Mouse (Mus musculus) kidney, postnatal 0 days (tissue): ENCODE measurements around the gene Abcb11. TPM values are rescaled to one million over a fixed set of nuclear protein-coding genes. Genes with fewer than 3 reads are reported as not detected.

ENCODE experiments used
- ATAC-seq: fragments of 200-750 bp; cut with Nextera tagmentation; replicated peaks from 2 replicates; pipeline ENCODE4 v1.8.0; 2017; ENCODE audit warnings: low read depth, moderate number of reproducible peaks, moderate TSS enrichment, moderate library complexity; ENCODE audit not compliant: low FRiP score
- DNase-seq: peaks from one replicate; pipeline ENCODE4 v3.0.0-alpha.2; 2016; ENCODE audit warnings: low spot score
- H3K27ac ChIP-seq: fragments of 300-500 bp; sonication (generic); 2 replicates; pipeline ENCODE4 v1.5.1; 2014; ENCODE audit warnings: mild to moderate bottlenecking
- H3K27me3 ChIP-seq: fragments of 300-500 bp; sonication (generic); 2 replicates; pipeline ENCODE4 v1.6.1; 2014; ENCODE audit warnings: low read length, mixed read lengths; ENCODE audit not compliant: insufficient read depth
- H3K36me3 ChIP-seq: fragments of 300-500 bp; sonication (generic); 2 replicates; pipeline ENCODE4 v1.6.1; 2014; ENCODE audit warnings: low read length, mixed read lengths; ENCODE audit not compliant: insufficient read depth
- H3K4me1 ChIP-seq: fragments of 300-500 bp; sonication (generic); replicated peaks from 2 replicates; pipeline ENCODE4 v1.6.1; 2014; ENCODE audit warnings: antibody characterized with exemption, low read length, mixed read lengths; ENCODE audit not compliant: insufficient read depth
- H3K4me2 ChIP-seq: fragments of 300-500 bp; sonication (generic); 2 replicates; pipeline ENCODE4 v1.6.1; 2014; ENCODE audit warnings: mild to moderate bottlenecking, low read length, moderate library complexity, mixed read lengths
- H3K4me3 ChIP-seq: fragments of 300-500 bp; sonication (generic); replicated peaks from 2 replicates; pipeline ENCODE4 v1.5.1; 2014; ENCODE audit warnings: low read depth, low read length
- H3K9ac ChIP-seq: fragments of 300-500 bp; sonication (generic); 2 replicates; pipeline ENCODE4 v1.6.1; 2014; ENCODE audit warnings: low read depth, low read length
- H3K9me3 ChIP-seq: fragments of 300-500 bp; sonication (generic); replicated peaks from 2 replicates; pipeline ENCODE4 v1.6.1; 2016; ENCODE audit warnings: low read length, inconsistent platforms, mixed read lengths
- CTCF ChIP-seq: IDR thresholded peaks from 2 replicates; pipeline ENCODE4 v1.5.1; 2016; ENCODE audit warnings: antibody characterized with exemption, low read depth, mild to moderate bottlenecking, moderate library complexity
- WGBS: fragments of 180-500 bp; shearing (Covaris S2); extraction: QIAGEN DNeasy Blood & Tissue Kit; methylation state at CpG from one replicate; pipeline ENCODE4 v1.1.7; 2014; 5-methylcytosine and 5-hydroxymethylcytosine counted together
- polyA plus RNA-seq: library from polyadenylated mRNA; unstranded; fragments of >200 nt; fragmentation: Nextera tagmentation; extraction: Ambion mirVana; gene quantifications from 2 replicates; pipeline ENCODE4 v1.2.1, GENCODE M21; 2015

The Abcb11 gene
- polyA plus RNA-seq, 1 experiment from 2014 or later, result 0.32 TPM

- Histone ChIP-seq H3K27me3 (no peaks in the 10 kb centered on the region), H3K9me3 (no peaks in the 10 kb centered on the region), H3K4me2 (no peak overlapping the region), H3K9ac (no peak overlapping the region), H3K36me3 (no peaks in the 10 kb centered on the region), H3K4me3 (no peak overlapping the region), H3K27ac (no peak overlapping the region), H3K4me1 (no peaks in the 10 kb centered on the region)
- DNase-seq (no peak), ATAC-seq (no peak)
- WGBS, result 74% methylated on average over 5 of the region's 5 CpGs
- no peak for TF ChIP-seq CTCF
Measured at GRCm38 (mm10) chr2:69234976-69235678, 107.3 kb downstream of the Abcb11 start.

GRCm38 (mm10) chr2:69232101-69232500 is 110.3 kb downstream of the Abcb11 start:
- Histone ChIP-seq H3K4me1 (no peaks in the 10 kb centered on the region), H3K36me3 (no peaks in the 10 kb centered on the region), H3K9ac (no peak overlapping the region), H3K4me3 (no peak overlapping the region), H3K9me3 (no peaks in the 10 kb centered on the region), H3K4me2 (no peak overlapping the region), H3K27me3 (no peaks in the 10 kb centered on the region), H3K27ac (no peak overlapping the region)
- ATAC-seq (no peak), DNase-seq (no peak)
- TF ChIP-seq CTCF, result no peak

GRCm38 (mm10) chr2:69230137-69230536 is 112.3 kb downstream of the Abcb11 start:
- ATAC-seq, result no peak
- Histone ChIP-seq H3K36me3 (no peaks in the 10 kb centered on the region), H3K27me3 (no peaks in the 10 kb centered on the region), H3K4me2 (no peak overlapping the region), H3K4me3 (no peak overlapping the region), H3K27ac (no peak overlapping the region), H3K9ac (no peak overlapping the region), H3K4me1 (no peaks in the 10 kb centered on the region), H3K9me3 (no peaks in the 10 kb centered on the region)
- WGBS, result 66% methylated on average over 2 of the region's 2 CpGs
- TF ChIP-seq CTCF, result no peak
- DNase-seq, result no peak

GRCm38 (mm10) chr2:69228635-69229034 is 113.8 kb downstream of the Abcb11 start:
- Histone ChIP-seq H3K27me3 (no peaks in the 10 kb centered on the region), H3K27ac (no peak overlapping the region), H3K9me3 (no peaks in the 10 kb centered on the region), H3K9ac (no peak overlapping the region), H3K36me3 (no peaks in the 10 kb centered on the region), H3K4me1 (no peaks in the 10 kb centered on the region), H3K4me3 (no peak overlapping the region), H3K4me2 (no peak overlapping the region)
- TF ChIP-seq CTCF, result no peak
- DNase-seq (no peak), ATAC-seq (no peak)
- 72% methylated on average over 6 of the region's 6 CpGs for WGBS

DNA sequence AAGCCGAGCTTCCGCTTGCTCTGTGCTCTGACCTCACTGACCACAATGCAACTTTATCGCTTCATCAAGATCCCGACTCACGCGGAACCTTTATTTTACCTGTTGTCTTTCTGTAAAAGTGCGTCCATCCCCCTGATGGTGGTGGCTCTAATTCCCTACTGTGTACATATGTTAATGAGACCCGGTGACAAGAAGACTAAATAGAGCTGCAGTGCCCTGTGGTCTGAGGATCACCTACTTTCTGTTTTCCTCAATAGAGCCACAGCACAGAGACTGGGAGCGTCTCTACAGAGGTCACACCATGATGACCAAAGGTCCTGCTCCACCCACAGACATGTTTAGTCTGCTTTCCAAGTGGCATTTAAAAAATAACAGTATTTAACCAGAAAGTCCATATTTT is 115.5 kb downstream of the Abcb11 start:
- no peak overlapping the region for H3K4me2 ChIP-seq
- H3K4me1 ChIP-seq, result no peaks in the 10 kb centered on the region
- H3K4me3 ChIP-seq, result no peak overlapping the region
- DNase-seq (no peak), ATAC-seq (no peak)
- no peaks in the 10 kb centered on the region for H3K9me3 ChIP-seq
- no peak for TF ChIP-seq CTCF
- no peak overlapping the region for H3K9ac ChIP-seq
- WGBS, result 92% methylated on average over 9 of the region's 9 CpGs
- H3K27ac ChIP-seq, result no peak overlapping the region
- no peaks in the 10 kb centered on the region for H3K36me3 ChIP-seq
- no peaks in the 10 kb centered on the region for H3K27me3 ChIP-seq

DNA sequence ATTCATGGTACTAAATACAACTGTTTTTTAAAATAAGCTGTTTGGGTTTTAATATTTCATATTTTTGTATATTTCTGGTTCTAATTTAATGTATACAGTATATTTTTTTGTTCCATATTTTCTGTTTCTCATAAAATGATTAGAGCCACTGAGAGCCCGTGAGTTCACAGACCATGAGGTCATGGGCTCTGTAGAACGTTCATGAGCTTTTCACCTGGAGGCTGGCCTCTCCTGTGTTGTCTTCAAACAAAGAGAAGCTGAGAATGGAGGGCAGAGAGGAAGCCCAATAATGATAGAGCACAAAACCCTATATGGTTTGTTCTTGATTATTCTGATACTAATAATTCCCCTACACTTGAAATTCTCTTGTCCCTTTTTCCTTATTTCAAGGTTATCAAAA is 117.7 kb downstream of the Abcb11 start:
- Histone ChIP-seq H3K4me2 (no peak overlapping the region), H3K4me3 (no peak overlapping the region), H3K27me3 (no peaks in the 10 kb centered on the region), H3K36me3 (no peaks in the 10 kb centered on the region), H3K9me3 (no peaks in the 10 kb centered on the region), H3K4me1 (no peaks in the 10 kb centered on the region), H3K9ac (no peak overlapping the region), H3K27ac (no peak overlapping the region)
- 71% methylated on average over 2 of the region's 2 CpGs for WGBS
- DNase-seq, result no peak
- no peak for TF ChIP-seq CTCF
- no peak for ATAC-seq

DNA sequence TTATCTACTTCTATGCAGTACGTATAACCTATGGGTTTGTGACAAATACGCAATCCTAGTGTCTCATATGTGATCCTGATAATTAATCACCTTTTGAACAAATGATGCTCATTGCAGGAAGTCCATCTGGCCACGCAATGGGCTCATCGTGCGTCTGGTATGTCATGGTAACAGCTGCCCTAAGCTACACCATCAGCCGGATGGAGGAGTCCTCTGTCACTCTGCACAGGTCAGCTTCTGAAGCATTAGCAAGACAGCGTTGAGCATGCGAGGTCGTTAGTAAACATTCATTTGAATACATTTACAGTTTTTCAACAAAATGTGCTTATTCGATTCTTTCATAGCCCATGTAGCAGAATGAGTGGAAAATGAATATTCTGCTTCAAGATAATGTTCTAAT is 119.6 kb downstream of the Abcb11 start:
- Histone ChIP-seq H3K4me1 (no peaks in the 10 kb centered on the region), H3K4me3 (no peak overlapping the region), H3K36me3 (no peaks in the 10 kb centered on the region), H3K27me3 (no peaks in the 10 kb centered on the region), H3K9ac (no peak overlapping the region), H3K27ac (no peak overlapping the region), H3K4me2 (no peak overlapping the region), H3K9me3 (no peaks in the 10 kb centered on the region)
- DNase-seq, result no peak
- 88% methylated on average over 10 of the region's 10 CpGs for WGBS
- no peak for TF ChIP-seq CTCF
- ATAC-seq, result no peak
